Mouse (Mus musculus): ENCODE measurements around the gene Creld2. TPM values are rescaled to one million over a fixed set of nuclear protein-coding genes. Genes with fewer than 3 reads are reported as not detected.

Creld2 gene
- polyA plus RNA-seq, 1 experiment = 29.7 TPM

DNA sequence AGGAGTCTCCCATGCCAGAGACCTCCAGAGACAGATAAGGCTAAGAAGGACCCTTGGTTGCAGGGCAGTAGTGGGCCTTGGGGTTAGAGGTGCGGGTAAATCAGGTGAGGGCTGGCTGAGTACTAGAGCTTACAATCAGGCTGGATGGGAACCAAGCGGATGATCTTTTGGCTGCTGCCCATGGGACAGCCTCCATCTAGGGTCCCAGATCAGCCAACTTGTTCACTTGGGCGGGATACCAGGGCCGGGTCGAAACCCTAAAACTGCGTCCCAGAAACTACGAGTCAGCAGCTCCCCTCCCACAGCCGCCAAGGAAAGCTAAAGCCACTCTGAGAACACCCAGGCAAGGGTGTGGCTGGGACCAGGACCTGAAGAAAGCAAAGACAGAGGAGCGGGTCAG, 33.7 kb downstream of the Creld2 start:
- TF ChIP-seq CTCF (IDR thresholded peaks at IDR 0.05; ENCODE audit: control insufficient read depth, insufficient read depth, low read length) (no peak), POLR2A (IDR thresholded peaks at IDR 0.05; ENCODE audit: borderline replicate concordance, control insufficient read depth, low read depth, low read length) (no peak)
- H3K4me3 ChIP-seq (replicated peaks; ENCODE audit: control insufficient read depth, low read depth, low read length) = no peak overlapping the region
- H3K27ac ChIP-seq (ENCODE audit: control insufficient read depth, insufficient read depth, low read depth, low read length, poor library complexity) = no peak overlapping the region
- WGBS = 75% methylated on average over 9 of the region's 9 CpGs
- H3K4me1 ChIP-seq (ENCODE audit: control insufficient read depth, insufficient read depth, low read length) = no peaks in the 10 kb centered on the region

DNA sequence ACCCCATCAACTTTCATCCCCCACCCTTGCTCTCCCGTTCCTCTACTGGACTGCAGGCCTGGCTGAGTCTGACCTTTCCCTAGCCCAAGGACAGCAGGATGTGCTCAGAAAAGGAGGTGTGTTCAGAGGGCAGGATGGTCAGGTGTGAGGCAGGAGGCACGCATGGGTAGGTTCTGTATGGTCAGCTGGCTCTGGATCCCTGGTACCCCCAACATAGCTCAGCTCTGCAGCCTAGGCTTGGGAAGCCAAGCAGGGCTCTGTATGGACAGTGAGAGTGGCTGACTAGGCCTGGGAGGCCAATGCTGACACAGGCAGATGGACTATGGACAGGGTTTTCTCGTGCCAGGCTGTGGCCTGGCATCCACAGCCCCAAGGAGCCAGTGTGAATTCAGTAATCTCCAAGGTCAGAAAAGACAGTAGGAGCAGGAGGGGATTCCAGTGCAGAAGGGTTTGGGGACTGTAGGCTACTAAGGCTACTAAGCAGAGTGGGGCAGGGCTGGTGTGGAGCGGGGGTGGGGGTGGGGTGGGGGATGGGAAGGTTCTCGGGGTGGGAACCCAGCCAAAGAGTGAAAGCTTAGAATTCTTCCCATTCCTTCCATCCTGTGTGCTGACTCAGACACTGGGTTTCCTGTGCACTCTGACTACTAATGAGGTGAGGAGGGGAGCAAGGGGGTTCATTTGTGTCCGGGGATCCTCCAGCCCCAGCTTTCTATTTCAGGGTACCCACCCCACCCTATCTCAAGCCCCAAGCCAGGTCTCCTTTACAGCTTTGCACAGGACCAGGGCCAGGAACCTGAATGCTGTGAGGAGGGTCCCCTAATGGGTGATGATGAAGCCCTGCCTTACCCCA, 34.9 kb downstream of the Creld2 start:
- TF ChIP-seq POLR2A (IDR thresholded peaks at IDR 0.05; ENCODE audit: borderline replicate concordance, control insufficient read depth, low read depth, low read length) (no peak), CTCF (IDR thresholded peaks at IDR 0.05; ENCODE audit: control insufficient read depth, insufficient read depth, low read length) (0 out of 2 replicates have a peak, but pooled peaks have one; percentile 7)
- WGBS = 49% methylated on average over 6 of the region's 6 CpGs
- Histone ChIP-seq H3K4me3 (replicated peaks; ENCODE audit: control insufficient read depth, low read depth, low read length) (no peak overlapping the region), H3K27ac (ENCODE audit: control insufficient read depth, insufficient read depth, low read depth, low read length, poor library complexity) (no peak overlapping the region), H3K4me1 (ENCODE audit: control insufficient read depth, insufficient read depth, low read length) (no peaks in the 10 kb centered on the region)

DNA sequence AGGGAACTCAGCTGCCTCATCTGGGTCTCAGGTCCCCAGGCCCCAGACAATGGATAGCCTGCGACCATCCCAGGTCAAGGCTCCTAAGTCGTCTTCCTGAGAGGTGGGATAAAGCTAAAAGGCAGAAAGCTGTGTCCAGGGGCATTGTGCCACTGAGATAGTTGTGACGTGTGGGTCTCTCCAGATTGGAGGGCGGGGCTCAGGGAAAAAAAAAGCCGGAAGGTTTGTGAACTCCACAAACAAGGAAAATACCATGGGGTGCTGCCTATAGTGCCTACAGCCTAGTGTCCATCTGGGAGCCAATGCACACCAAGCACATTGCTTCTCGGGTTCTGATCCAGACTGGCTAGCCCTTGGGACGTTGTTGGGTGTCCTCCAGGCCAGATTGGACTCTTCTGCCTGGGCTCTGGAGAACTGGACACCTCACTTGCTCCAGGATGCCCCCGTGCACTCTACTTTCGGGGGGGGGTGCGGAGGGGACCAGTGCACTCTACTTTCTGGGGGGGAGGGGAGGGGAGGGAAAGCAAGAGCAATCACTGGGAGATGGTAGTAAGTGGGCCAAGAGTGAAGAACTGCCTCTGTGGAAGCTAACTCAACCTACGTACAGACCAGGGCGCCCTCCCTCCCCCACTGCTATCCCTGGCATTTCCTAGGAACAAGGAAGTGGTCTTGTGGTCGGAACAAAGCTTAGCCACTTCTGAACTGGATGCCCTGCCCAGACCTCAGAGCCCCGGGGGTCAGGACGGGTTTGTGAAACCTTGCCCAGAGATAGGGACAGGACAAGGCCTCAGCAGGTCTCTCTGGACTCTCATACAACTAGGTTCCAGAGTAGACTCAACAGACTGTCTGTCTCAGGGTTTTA, 35.8 kb downstream of the Creld2 start:
- no peak overlapping the region for H3K27ac ChIP-seq (ENCODE audit: control insufficient read depth, insufficient read depth, low read depth, low read length, poor library complexity)
- TF ChIP-seq CTCF (IDR thresholded peaks at IDR 0.05; ENCODE audit: control insufficient read depth, insufficient read depth, low read length) = no peak
- H3K4me3 ChIP-seq (replicated peaks; ENCODE audit: control insufficient read depth, low read depth, low read length) = no peak overlapping the region
- 44% methylated on average over 15 of the region's 15 CpGs for WGBS
- no peaks in the 10 kb centered on the region for H3K4me1 ChIP-seq (ENCODE audit: control insufficient read depth, insufficient read depth, low read length)

DNA sequence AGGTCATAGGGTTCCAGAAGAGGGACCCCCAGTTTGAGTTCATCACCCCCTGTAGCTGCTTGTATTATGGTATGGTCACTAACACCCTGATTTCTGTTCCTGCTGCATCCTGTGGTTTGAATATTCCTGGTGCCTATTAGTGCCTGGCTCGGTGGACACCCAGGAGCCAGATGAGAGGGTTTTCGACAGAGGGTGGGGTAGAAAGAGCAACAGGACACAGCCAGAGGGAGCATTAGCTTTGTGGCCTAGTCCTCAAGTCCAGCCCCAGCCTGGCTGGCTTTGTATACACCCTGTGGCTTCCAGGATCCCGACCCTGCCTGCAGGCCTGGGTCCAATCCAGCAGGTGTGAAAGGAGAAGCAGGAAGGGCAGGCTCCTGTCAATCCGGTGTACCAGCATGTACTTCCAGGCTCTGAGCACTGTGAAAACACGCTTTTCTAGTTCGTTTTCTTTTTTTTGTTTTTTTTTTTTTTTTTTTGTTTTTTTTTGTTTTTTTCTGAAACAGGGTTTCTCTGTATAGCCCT, 36.5 kb downstream of the Creld2 start:
- H3K27ac ChIP-seq (ENCODE audit: control insufficient read depth, insufficient read depth, low read depth, low read length, poor library complexity) = no peak overlapping the region
- H3K4me1 ChIP-seq (ENCODE audit: control insufficient read depth, insufficient read depth, low read length) = no peaks in the 10 kb centered on the region
- no peak overlapping the region for H3K4me3 ChIP-seq (replicated peaks; ENCODE audit: control insufficient read depth, low read depth, low read length)
- no peak for TF ChIP-seq POLR2A (IDR thresholded peaks at IDR 0.05; ENCODE audit: borderline replicate concordance, control insufficient read depth, low read depth, low read length)
- no peak for TF ChIP-seq CTCF (IDR thresholded peaks at IDR 0.05; ENCODE audit: control insufficient read depth, insufficient read depth, low read length)
- WGBS = 54% methylated on average over 6 of the region's 6 CpGs

DNA sequence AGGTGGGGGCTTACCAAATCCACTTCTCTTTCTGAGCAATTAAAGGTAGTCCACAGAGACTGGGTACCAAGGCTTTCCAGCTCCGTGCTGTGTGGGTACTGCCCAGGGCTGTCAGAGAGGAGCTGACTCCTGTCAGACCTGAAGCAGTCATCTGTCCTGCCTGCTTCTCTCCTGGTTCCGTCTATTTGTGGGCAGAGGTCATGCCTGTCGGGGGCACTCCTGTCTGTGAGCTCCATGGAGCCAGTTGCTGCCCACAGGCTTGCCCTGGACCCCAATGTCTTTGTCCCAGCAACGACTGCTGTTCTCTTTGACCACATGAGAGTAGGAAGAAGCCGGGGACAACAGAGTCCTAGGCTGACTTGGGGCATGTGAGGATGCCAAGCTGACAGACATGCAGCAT, 37.2 kb downstream of the Creld2 start:
- Histone ChIP-seq H3K27ac (ENCODE audit: control insufficient read depth, insufficient read depth, low read depth, low read length, poor library complexity) (no peak overlapping the region), H3K4me1 (ENCODE audit: control insufficient read depth, insufficient read depth, low read length) (peaks cover 1% of the 10 kb centered on the region; the same call in 1 of the 2 replicates), H3K4me3 (replicated peaks; ENCODE audit: control insufficient read depth, low read depth, low read length) (no peak overlapping the region)
- TF ChIP-seq CTCF (IDR thresholded peaks at IDR 0.05; ENCODE audit: control insufficient read depth, insufficient read depth, low read length) (no peak), POLR2A (IDR thresholded peaks at IDR 0.05; ENCODE audit: borderline replicate concordance, control insufficient read depth, low read depth, low read length) (no peak)
- 58% methylated on average over 5 of the region's 5 CpGs for WGBS

DNA sequence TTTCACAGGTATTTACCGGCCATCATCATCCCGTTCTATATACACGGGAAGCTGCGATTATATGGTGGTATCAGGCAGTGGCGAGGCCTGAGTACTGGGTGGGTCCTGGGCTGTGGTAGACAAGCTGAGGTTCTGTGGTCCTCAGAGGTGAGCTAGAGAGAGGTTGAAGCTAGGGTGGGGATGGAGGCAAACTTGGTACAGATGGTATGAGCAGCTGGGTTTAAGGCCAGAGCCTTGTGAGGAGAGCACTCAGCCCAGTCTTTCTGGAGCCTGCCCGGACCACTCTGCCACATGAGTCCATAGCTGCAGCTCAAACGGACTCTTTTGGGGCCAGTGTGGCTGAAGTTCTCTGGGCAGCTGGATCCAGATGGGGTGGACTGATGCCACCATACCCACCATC, 37.9 kb downstream of the Creld2 start:
- H3K27ac ChIP-seq (ENCODE audit: control insufficient read depth, insufficient read depth, low read depth, low read length, poor library complexity) = no peak overlapping the region
- WGBS = 87% methylated on average over 7 of the region's 7 CpGs
- no peak overlapping the region for H3K4me3 ChIP-seq (replicated peaks; ENCODE audit: control insufficient read depth, low read depth, low read length)
- peaks cover 1% of the 10 kb centered on the region; the same call in 1 of the 2 replicates for H3K4me1 ChIP-seq (ENCODE audit: control insufficient read depth, insufficient read depth, low read length)
- TF ChIP-seq CTCF (IDR thresholded peaks at IDR 0.05; ENCODE audit: control insufficient read depth, insufficient read depth, low read length) = no peak
- TF ChIP-seq POLR2A (IDR thresholded peaks at IDR 0.05; ENCODE audit: borderline replicate concordance, control insufficient read depth, low read depth, low read length) = no peak

DNA sequence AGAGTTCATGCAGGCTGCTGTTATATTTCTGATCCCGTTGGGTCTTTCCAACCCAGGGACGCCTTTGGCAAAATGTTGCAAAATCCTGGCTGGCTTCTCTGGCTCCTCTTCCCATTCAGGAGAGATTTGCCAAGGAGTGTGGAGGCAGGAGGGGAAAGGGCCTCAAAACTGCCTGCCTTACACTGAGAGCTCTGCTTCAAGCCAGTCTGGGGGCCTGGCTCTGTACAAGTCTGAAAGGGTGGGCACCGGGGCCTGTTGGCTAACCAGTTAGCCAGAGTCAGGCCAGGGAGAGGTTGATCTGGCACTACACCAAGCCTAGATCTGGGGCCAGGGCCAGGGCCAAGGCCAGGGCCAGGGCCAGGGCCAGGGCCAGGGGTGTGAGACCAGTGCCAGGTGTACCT, 38.7 kb downstream of the Creld2 start:
- peaks cover 1% of the 10 kb centered on the region; the same call in 1 of the 2 replicates for H3K4me1 ChIP-seq (ENCODE audit: control insufficient read depth, insufficient read depth, low read length)
- no peak overlapping the region for H3K27ac ChIP-seq (ENCODE audit: control insufficient read depth, insufficient read depth, low read depth, low read length, poor library complexity)
- 80% methylated on average over 3 of the region's 3 CpGs for WGBS
- TF ChIP-seq POLR2A (IDR thresholded peaks at IDR 0.05; ENCODE audit: borderline replicate concordance, control insufficient read depth, low read depth, low read length) (no peak), CTCF (IDR thresholded peaks at IDR 0.05; ENCODE audit: control insufficient read depth, insufficient read depth, low read length) (no peak)
- no peak overlapping the region for H3K4me3 ChIP-seq (replicated peaks; ENCODE audit: control insufficient read depth, low read depth, low read length)

DNA sequence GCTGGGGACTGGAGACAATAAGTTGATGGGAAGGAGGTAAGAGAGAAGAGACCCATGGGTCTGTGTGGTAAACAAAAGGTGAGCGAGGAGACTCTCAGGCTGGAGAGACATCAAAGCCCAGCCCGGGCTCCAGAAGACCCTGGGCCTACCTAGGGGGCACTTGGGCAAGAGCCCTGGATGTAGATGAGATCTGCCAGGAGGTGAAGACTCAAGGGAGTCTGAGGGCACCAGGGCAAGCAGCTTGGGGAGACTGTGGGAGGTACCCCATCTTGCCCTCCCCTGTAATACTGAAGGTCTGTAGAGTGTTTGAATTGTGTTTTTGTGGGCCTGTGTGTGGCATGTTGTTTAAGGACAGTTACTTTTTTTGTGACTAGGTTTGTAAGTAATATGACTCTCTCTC, 39.3 kb downstream of the Creld2 start:
- 78% methylated on average over 2 of the region's 2 CpGs for WGBS
- Histone ChIP-seq H3K4me1 (ENCODE audit: control insufficient read depth, insufficient read depth, low read length) (peaks cover 3% of the 10 kb centered on the region; the same call in 1 of the 2 replicates), H3K27ac (ENCODE audit: control insufficient read depth, insufficient read depth, low read depth, low read length, poor library complexity) (no peak overlapping the region), H3K4me3 (replicated peaks; ENCODE audit: control insufficient read depth, low read depth, low read length) (no peak overlapping the region)
- TF ChIP-seq CTCF (IDR thresholded peaks at IDR 0.05; ENCODE audit: control insufficient read depth, insufficient read depth, low read length) (no peak), POLR2A (IDR thresholded peaks at IDR 0.05; ENCODE audit: borderline replicate concordance, control insufficient read depth, low read depth, low read length) (no peak)

Data from bone marrow, adult 2 months (tissue).